Mouse (Mus musculus): Measurements from ENCODE around the gene Gigyf1.

DNA sequence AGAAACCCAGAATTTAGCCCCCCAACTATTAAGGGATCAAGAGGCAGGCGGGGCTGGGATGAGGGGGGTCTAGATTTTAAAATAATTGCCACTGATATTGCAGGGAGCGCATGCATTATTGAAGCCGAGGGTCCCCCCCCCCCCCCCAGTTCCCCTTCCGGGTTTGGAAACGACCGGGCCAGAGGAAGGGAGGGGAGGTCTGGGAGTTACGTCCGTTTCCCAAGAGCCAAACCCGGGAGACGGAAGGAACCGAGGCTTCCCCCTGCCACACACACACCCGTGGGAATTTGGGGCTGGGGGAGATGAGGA, 14.4 kb downstream of the Gigyf1 start:
- TF ChIP-seq POLR2A (IDR thresholded peaks at IDR 0.05; ENCODE audit: low read depth, low read length), result no peak
- no peak for TF ChIP-seq CTCF (conservative IDR thresholded peaks at IDR 0.05; ENCODE audit: insufficient read depth, insufficient read length, low read depth, low read length)

Data from kidney, adult 2 months (tissue).